Mouse (Mus musculus): ENCODE data around the gene Olfr895.

The Olfr895 gene

GRCm38 (mm10) chr9:38267551-38267950 is at the start of gene Olfr895:
TSS of gene Olfr895 (plus strand) at chr9:38267851.
- no peak for DNase-seq (ENCODE audit: low spot score)

- DNase-seq (ENCODE audit: low spot score) = no peak
Observed at GRCm38 (mm10) chr9:38252474-38252873, 15.2 kb upstream of the Olfr895 start, which contains the start of gene Olfr143. TSS of gene Olfr143 (plus strand) at chr9:38252774.

GRCm38 (mm10) chr9:38290807-38291206 is 23.2 kb downstream of the Olfr895 start, which contains the start of gene Olfr896-ps1:
TSS of gene Olfr896-ps1 (plus strand) at chr9:38291107.
- no peak for DNase-seq (ENCODE audit: low spot score)

Measured in embryo, embryonic 10 days (tissue).